Mouse (Mus musculus): ENCODE measurements around the gene Fbln1.

The Fbln1 gene

DNA sequence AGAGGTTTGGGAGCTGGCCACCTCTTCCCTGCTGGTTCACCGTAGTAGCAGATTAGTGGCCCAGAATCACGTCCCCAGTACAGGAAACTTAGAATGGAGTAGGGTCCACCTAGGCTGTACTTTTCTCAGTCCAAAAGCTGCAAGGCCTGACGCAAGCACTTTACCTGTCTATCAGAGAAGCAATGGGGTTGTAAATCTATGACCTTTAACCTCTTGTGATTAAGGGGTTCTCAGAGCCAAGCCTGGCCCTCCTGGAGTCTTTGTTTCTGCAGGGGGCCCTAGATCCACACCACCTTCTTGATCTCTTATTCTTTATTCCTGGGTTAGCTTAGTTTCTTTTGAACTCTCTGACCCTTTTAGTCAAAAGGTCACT is 940 bp downstream of the Fbln1 start:
- in situ Hi-C loops (cut with MboI, MseI), result no loop called here

DNA sequence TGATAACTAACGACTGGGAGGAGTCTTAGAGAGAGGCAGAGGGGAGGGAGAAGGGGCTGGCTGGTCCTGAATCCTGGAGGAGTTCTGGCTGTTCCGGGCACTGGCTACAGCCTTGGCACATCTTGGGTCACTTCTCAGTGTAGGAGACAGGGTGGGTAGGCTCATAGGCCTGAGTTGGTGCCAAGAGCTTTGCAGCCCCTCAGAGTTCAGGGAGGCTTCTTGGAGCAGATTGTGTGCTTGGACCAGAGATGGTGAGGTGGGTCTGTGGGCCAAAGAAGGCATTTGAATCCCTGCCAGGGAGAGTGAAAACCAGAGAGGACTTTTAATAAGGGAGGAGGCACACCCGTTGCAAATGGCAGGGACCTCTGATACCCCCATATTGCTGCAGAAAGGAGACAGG is 1.3 kb downstream of the Fbln1 start:
- in situ Hi-C loops (cut with MboI, MseI), result no loop called here

DNA sequence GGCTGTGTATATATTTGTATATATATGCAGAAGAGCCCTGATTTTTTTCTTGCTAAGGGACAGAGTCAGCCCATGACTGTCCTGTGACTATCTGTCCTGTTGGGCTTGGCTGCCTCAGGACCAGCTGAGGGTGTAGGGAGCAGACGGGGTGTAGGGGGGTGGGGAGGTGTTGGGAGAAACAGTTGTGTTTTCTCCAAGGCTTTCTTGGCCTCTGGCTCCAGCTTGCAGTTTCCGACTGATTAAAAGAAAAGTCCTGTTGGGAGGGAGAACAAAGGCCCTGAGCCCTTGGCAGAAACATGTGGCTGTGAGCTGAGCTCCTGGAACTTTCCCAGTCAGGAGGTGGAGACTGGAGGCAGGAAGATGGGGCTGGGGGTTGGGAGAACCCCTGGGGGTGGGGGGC is 2.0 kb downstream of the Fbln1 start:
- in situ Hi-C loops (cut with MboI, MseI), result no loop called here

DNA sequence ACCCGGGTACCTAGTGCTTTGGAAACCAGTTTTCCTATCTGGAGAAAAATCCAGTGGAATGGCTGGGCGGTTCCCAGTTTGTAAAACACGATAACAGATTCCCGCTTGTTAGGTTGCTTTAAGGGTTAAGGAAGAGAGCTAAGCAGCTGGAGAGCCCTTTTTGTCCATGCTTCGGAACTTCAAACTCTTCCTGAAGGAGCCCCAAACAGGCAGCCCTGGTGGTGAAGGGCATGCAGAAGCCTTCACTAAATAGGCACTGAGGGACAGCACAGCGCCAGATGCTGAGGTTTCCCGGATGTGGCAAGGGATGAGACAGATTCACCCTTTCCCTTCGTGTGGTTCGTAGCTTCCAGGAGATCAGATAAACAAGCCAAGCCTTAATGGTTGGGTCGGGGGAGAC is 2.6 kb downstream of the Fbln1 start:
- in situ Hi-C loops (cut with MboI, MseI), result no loop called here

DNA sequence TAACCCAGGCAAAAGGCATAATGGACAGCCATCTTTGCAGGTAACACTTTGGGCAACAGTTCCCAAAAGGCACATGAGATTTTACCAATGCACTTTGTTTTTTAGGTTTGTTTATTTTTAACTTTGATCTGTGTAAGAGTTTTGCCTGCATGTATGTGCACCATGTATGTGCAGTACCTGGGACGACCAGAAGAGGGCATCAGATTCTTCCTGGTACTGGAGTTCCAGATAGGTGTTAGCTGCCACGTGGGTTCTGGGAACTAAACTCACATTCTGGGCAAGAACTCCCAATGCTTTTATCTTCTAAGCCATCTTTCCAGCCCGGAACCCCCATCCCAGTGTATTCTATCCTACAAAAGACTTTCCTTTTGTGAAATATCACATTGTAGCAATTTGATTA is 3.6 kb downstream of the Fbln1 start:
- in situ Hi-C loops (cut with MboI, MseI), result no loop called here

DNA sequence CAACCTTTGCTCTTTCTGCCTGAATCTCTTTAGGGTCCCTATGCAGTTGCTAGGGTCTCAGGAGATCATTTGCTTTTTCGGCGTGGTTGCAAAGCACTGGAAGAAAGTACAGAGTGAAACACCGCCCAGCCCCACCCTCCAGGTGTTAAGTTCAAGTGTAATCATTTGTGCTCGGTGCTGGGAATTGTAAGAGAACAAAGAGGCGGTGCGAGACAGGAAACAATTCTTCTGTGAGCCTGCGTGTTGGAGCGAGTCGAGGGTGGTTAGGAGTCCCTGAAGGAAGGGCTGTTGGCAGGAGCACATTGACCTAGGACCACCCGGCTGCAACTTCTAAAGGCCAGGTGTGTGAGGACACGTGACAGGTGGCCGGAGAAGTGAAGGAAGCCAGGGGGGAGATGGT is 4.9 kb downstream of the Fbln1 start:
- in situ Hi-C loops (cut with MboI, MseI), result no loop called here

DNA sequence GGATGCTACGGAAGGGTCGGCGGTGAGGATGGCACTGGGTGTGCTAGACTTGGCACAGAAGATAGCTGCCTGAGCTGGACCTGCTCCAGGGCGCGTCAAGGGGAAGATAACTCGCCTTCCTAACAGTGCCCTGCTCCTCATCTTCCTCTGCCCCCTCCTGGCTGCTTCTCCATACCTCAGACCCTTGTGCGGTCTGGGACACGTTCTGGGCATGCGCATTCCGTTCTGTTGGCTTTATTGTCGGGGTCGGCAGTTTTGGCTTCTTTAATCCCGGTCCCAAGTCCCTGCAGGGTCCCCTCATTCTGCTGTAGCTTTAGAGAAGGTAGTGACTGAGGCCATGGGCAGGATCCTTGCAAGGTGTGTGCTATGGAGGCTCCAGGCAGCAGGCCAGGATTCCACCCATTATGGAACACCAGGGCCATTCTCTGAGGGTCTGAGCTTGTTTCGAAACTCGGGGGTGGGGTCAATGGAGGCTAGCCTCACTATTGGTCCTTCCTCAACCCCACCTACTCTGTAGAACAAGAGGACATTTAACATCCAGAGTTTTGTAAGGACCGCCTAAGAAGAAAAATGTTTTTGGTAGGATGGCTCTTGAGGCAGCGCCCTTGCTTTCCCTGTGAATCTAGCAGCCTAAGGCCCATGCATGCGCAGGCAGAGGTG is 5.5 kb downstream of the Fbln1 start:
- in situ Hi-C loops (cut with MboI, MseI), result no loop called here

DNA sequence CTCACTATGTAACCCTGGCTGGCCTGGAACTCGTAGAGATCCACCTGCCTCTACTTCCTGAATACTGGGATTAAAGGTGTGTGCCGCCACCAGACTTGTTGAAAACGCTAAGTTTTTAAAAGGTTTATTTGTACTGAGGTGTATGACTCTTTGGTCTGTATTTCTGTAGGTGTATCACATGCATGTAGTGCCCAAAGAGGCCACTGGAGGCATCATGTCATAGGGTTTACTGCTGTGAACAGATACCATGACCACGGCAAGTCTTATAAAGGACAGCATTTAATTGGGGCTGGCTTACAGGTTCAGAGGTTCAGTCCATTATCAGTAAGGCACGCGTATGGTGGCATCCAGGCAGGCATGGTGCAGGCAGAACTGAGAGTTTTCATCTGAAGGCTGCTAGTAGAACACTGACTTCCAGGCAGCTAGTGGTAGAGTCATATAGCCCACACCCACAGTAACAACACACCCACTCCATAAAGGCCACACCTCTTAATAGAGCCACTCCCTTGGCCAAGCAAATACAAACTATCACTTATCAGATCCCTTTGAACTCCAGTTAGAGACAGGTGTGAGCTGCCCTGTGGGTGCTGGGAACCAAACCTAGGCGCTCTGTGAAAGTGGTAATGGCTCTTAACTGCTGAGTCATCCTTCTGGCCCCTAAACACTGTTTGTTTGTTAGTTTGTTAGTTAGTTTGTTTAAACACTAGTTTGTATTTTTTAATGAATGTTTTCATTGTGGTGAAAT is 10.5 kb downstream of the Fbln1 start:
- in situ Hi-C loops (cut with MboI, MseI), result no loop called here

DNA sequence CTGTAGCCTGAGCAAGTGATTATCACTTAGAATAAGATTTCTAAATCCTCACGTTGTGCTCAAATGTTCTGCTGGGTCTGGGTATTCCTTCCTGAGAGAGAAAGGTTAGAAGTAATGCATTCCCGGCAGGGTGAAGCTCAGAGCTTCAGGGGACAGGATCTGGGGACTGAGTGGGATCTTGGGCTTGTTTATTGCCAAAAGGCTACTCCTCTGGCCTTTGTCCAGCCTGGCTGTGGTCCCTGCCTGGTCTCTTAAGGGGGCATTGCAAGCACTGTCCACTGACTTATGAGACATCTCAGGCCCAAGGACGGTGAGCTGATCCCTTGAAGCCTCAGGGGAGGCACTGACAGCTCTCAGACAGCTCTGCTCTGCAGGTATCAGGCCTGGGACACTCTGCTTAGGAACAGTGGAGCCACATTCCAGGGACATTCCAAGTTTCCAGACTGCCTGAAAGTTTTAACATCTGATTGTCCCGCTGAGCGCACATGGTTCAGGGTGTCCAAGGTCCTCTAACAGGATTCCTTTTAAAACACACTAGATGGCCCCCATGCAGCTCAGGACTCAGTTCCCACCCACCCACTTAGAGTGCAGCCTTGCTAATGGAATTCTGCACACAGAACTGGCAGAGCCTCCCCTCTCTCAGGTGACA is 13.0 kb downstream of the Fbln1 start:
- in situ Hi-C loops (cut with MboI, MseI), result no loop called here

DNA sequence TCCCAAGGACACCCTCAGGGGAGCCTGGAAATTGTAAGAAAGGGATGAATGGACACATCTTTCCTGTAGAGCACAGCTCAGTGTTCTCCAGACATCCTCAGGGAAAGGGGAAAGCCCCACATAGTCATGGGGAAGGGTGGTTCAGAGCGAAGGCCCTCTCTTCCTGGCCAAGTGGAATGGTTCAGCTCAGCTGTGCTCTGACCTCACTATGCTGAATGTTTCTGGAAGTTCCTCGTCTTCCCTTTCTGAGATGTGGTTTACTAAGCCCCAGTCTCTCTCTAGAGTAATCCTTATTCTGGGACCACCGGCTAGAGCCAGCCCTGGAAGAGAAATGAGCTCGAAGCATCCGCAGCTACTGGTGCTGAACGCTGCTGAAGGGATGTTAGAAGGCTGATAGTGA is 14.6 kb downstream of the Fbln1 start:
- in situ Hi-C loops (cut with MboI, MseI), result no loop called here

DNA sequence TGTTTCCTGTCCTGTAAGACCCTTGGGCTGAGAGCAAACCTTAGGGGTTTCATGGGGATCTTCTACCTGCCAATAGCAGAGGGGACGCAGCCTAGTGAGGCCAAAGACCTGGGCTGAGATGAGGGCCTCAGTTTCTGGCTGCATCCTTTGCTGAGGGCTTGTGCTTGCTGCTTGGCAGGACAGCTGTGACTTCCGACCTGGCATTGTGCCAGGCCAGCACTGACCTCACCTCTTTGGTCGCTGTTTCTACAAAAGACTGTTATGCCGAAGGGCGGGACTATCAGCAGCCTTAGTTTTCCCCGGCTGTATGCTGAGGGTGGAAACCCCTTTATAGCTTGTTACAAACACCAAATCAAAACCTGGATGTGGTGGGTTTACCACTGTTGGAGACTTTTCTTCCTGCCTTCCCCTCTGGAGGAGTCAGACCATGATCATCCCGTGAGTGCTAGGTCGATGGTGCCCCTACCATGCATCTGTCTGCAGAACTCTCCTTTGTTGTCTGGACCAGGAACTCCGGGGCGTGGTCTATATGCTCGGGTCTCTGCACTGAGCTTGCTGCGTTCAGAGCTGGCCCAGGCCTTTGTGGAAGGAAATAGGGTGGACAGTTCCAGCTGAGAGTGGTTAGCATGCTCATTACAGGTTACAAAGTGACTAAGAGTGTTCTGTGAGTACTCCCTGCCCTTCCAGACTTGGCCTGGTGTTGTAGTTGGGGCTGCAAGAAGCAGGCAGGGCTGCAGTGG is 15.5 kb downstream of the Fbln1 start:
- in situ Hi-C loops (cut with MboI, MseI), result no loop called here

DNA sequence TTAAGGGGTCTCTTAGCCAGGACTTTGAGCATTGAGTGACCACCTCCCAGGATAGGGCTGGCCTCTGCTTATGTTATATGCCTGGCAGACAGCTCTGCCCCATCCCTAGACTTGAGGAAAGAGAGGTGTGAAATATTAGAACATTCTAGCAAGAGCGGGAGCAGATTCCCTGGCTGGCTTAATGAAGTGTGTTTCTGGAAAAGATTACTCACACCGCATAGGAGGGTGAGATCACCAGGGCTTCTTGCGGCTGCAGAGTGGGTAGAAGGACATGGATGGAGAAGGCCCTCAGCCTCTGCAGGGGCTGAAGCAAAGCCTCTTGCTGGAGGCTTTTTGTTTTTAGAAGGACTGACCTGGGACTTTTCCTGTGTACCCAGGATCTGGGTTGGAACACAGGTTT is 19.9 kb downstream of the Fbln1 start:
- in situ Hi-C loops (cut with MboI, MseI), result no loop called here

DNA sequence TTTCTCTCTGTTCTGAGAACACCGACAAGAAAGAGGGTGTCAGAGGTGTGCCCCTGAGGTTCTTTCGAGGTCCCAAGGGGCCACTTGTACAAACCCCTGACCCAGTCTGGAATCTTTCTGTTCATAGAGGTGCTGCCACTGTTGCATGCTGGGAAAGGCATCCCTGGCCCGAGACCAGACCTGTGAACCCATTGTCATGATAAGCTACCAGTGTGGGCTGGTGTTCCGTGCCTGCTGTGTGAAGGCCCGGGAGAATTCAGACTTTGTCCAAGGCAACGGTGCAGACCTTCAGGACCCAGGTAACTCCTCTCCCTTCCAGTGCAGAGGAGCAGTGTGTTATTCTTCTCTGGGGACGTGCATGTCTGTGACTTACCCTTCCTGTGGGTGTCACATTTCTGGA is 21.1 kb downstream of the Fbln1 start:
- in situ Hi-C loops (cut with MboI, MseI), result no loop called here

DNA sequence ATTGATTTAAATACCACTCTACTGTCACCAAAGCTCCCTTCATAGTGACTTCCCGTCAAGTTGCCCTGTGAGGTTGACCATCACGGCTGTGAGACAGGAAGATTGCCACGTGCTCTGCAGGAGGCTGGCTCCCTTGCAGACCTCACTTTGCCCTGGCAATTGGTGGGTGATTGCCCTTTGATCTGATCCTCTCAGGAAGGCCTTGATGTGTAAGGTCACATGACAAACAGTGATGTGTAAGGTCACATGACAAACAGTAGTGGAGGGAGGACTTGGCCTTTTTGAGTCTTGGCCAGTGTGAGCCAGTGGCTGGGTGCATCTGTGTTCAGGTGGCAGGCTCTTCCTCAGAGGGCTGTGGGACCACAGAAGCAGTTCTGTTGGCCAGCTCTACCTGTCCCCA is 22.8 kb downstream of the Fbln1 start:
- in situ Hi-C loops (cut with MboI, MseI), result no loop called here

DNA sequence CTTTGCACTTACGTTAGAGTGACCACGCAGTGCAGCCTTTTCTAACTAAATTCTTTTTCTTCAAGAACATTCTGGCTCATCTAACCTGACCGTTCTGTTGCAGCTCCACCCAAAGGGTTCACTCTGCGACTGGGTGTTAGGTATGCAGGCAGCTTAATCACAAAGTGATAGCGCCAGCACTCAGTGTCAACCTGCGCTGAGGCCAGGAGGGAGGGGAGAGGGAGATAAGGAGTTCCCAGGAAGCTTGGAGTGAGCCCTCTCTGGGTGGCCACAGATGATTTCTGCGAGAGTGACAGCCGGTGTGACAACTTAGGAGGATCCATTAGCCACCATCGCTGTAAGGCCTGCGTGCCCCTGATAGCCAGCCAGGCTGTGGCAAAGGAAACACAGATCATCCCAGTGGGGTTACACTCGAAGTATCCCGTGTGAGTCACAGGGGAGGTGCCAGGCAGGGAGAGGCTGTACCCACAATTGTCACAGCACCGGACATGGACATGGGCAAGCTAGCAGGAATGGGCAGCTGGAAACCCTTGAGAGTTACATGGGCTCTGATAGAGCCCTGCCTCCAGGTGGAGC is 24.3 kb downstream of the Fbln1 start:
- in situ Hi-C loops (cut with MboI, MseI), result no loop called here

DNA sequence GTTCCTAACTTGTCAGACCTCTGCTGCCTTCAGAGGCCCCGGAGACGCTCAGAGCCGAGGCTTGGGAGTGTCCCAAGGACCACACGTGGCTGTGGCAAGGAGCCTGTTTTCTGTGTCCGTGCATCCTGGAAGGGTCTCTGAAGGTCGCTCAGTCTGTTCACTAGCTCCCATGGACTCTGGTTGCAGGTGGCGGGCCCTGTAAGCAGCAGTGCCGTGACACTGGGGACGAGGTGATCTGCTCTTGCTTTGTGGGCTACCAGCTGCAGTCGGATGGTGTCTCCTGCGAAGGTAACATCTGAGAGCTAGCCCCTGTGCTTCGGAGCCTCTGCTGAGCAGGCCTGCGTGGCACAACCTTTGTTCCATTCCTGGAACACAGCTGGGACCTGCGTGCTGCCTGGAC is 24.9 kb downstream of the Fbln1 start:
- in situ Hi-C loops (cut with MboI, MseI), result no loop called here

DNA sequence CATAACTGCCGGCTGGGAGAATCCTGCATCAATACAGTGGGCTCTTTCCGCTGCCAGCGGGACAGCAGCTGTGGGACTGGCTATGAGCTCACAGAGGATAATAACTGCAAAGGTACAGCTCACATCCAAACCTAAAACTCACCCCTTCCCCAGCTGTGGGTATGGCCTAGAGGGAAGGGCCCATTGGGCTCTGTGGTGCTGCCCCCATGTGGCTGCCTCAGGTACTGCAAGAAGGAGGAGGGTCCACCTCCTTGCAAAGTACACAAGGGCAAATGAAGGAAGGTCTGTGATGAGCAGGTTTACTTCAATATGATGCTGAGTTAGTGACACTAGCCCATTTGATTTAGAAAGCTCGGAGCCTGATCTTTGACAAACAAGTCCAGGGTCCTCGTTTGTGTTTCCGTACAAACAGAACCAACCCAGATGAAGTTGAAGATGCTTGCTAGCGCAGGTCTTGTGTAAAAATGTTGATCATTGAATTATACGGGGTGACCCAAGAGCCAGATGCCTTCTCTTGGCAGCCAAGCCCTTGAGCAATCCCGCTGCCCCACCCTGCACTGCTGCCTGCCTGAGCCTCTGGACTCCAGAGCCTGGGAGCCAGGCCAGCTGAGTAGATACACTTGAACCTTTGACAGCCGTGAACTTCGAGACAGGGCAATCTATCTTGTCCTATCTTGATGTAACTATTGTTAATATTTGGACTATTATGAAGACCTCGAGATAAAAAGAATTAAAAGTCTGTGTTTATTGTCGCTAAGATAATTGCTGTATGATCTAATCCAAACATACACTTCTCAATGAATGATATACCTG is 25.9 kb downstream of the Fbln1 start:
- in situ Hi-C loops (cut with MboI, MseI), result no loop called here

DNA sequence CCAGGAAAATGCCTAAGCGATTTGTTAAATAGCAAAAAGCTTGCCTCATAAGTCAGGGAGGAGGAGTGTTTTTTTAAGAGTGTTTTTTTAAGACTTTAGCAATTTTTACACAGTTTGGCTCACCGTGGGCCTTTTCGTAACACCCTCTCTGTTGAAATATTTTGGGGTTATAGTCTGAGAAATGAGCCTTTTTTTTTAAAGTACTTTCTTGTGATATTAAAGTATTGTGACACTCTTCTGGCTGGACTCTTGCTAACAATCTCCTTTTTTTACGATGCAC is 26.4 kb downstream of the Fbln1 start:
- in situ Hi-C loops (cut with MboI, MseI), result no loop called here

DNA sequence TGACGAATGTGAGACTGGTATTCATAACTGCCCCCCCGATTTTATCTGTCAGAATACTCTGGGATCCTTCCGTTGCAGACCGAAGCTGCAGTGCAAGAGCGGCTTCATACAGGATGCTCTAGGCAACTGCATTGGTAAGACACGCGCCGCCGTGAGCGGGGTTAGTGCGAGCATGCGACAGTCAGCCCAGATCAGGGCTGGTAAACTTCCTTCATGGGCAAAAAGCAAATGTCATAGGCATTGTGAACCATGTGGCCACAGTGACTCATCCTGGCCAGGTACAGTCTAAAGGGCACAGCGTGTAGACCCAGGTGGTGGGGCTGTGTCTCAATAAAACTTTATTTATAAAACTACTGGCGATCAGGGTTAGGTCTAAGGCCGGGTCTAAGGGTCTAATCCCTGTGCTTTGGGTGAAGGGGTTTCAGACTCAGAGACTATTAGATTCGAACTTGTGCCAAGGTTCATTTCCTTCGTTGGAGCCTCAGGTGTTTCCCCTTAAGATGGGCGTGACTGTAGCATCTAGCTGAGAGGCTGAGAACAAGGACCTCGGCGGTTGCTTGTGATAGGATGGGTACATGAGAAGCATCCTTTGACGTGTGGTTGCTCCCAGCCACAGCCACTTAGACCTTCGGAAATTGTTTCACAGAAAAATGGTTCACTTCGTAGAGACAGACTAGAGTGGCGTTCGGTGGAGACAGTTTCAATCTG is 26.9 kb downstream of the Fbln1 start:
- in situ Hi-C loops (cut with MboI, MseI), result no loop called here

DNA sequence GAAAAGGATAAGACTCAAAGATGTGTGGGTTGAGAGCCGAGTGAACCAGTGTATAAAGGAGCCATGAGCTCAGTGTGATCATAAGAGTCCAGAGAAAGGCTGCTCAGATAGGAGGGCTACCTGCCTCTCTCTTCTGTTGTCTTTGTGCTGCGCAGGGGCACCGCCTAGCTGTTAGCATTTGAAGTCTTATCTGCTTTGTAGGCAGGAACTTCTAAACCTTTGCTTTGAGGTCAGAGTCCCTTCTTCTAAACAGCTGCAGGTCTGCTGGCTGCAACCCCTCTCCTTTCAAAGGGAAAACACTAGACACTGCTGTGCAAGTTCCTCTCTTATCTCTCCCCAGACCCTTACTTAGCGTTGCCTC is 27.5 kb downstream of the Fbln1 start:
- in situ Hi-C loops (cut with MboI, MseI), result no loop called here

DNA sequence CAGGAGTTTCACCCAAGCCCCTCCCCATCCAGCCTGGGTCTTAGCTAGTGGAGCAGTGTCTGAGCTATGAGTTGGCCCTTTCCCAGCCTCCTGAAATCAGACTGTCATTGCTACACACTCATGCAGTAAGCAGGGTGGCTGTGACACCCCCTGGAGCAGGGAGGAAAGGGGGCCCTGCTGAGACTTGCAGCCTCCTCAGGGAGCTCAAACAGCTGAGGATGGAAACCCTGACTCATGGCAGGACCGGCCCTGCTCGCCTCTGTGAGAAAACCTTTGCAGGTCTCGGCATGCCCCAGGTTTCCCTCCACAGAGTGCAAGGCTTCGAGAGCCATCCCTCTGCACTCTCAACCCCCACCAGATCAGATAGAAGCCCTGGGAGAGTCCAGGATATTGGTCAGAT is 27.9 kb downstream of the Fbln1 start:
- in situ Hi-C loops (cut with MboI, MseI), result no loop called here

All from T-helper 1 cell (primary cell).